Mouse (Mus musculus) heart, postnatal 10 days (tissue): Measurements from ENCODE around the gene Myo16. TPM values are rescaled to one million over a fixed set of nuclear protein-coding genes. Genes with fewer than 3 reads are reported as not detected.

Experiments used
- DNase-seq, 2 experiments: peaks; one replicate each; pipeline ENCODE4 v3.0.0; 2021
- intact Hi-C: fragments of 180-260 bp; cut with DNase I; formaldehyde crosslinking; loops from one replicate; pipeline ENCODE4 v1.15.1; 2025
- total RNA-seq, 2 experiments: library from RNA; stranded (reverse); gene quantifications; 2 replicates each; pipeline ENCODE4 v1.2.3; 2021

Myo16 gene
- total RNA-seq, 2 experiments from 2014 or later: 7.6 to 8.0 TPM

- intact Hi-C loops: no loop called here
- no peak for DNase-seq
Measured at GRCm38 (mm10) chr8:10521463-10521862, 367.8 kb downstream of the Myo16 start.

GRCm38 (mm10) chr8:10525686-10526085 lies 372.0 kb downstream of the Myo16 start:
- intact Hi-C loops: no loop called here
- DNase-seq: no peak

- DNase-seq: no peak
- intact Hi-C loops: no loop called here
Measured at GRCm38 (mm10) chr8:10526616-10527015, 372.9 kb downstream of the Myo16 start.

GRCm38 (mm10) chr8:10534619-10535286 lies 381.0 kb downstream of the Myo16 start:
- intact Hi-C loops: no loop called here
- peak; percentile 16 to 26 for DNase-seq

GRCm38 (mm10) chr8:10538319-10538718 lies 384.6 kb downstream of the Myo16 start:
- intact Hi-C loops: no loop called here
- no peak for DNase-seq

GRCm38 (mm10) chr8:10539665-10540064 lies 386.0 kb downstream of the Myo16 start:
- DNase-seq: no peak
- intact Hi-C loops: no loop called here

GRCm38 (mm10) chr8:10545890-10546289 lies 392.2 kb downstream of the Myo16 start:
- no peak for DNase-seq
- intact Hi-C loops: no loop called here

GRCm38 (mm10) chr8:10546519-10546918 lies 392.8 kb downstream of the Myo16 start:
- intact Hi-C loops: no loop called here

GRCm38 (mm10) chr8:10548003-10548584 lies 394.4 kb downstream of the Myo16 start:
- intact Hi-C loops: no loop called here
- DNase-seq: no peak

More at GRCm38 (mm10) chr8:10546519-10546918, 392.8 kb downstream of the Myo16 start:
- no peak for DNase-seq

GRCm38 (mm10) chr8:10549434-10549833 lies 395.7 kb downstream of the Myo16 start:
- intact Hi-C loops: no loop called here

GRCm38 (mm10) chr8:10557961-10558360 lies 404.2 kb downstream of the Myo16 start:
- no peak for DNase-seq
- intact Hi-C loops: no loop called here

More at GRCm38 (mm10) chr8:10549434-10549833, 395.7 kb downstream of the Myo16 start:
- no peak for DNase-seq

- no peak for DNase-seq
- intact Hi-C loops: no loop called here
Measured at GRCm38 (mm10) chr8:10559479-10559878, 405.8 kb downstream of the Myo16 start.

GRCm38 (mm10) chr8:10561616-10562015 lies 407.9 kb downstream of the Myo16 start:
- intact Hi-C loops: no loop called here
- DNase-seq: no peak

- intact Hi-C loops: no loop called here
- DNase-seq: no peak
Measured at GRCm38 (mm10) chr8:10562046-10562445, 408.3 kb downstream of the Myo16 start.

GRCm38 (mm10) chr8:10562636-10563035 lies 408.9 kb downstream of the Myo16 start:
- no peak for DNase-seq
- intact Hi-C loops: no loop called here

- intact Hi-C loops: no loop called here
- DNase-seq: no peak
Measured at GRCm38 (mm10) chr8:10565231-10566029, 411.7 kb downstream of the Myo16 start.

- DNase-seq: no peak
- intact Hi-C loops: no loop called here
Measured at GRCm38 (mm10) chr8:10568448-10568847, 414.7 kb downstream of the Myo16 start.

- intact Hi-C loops: loop anchor here (1.0 to 5.0 kb wide), 4 partner anchors 137 to 613 kb away; no protein-coding TSS in a partner anchor
- DNase-seq: peak; percentile 81 to 92
Measured at GRCm38 (mm10) chr8:10574096-10574495, 420.4 kb downstream of the Myo16 start.

GRCm38 (mm10) chr8:10575244-10575643 lies 421.5 kb downstream of the Myo16 start:
- no peak for DNase-seq
- intact Hi-C loops: loop anchor here (5.0 kb wide), 1 partner anchor 242 kb away; no protein-coding TSS in a partner anchor

GRCm38 (mm10) chr8:10586956-10587744 lies 433.4 kb downstream of the Myo16 start:
- peak; percentile 69 to 70 for DNase-seq
- intact Hi-C loops: loop anchor here (5.0 kb wide), 1 partner anchor 55 kb away; no protein-coding TSS in a partner anchor
